ENCODE assay signal across 8 mouse cellular contexts in genomic region chr2:130296134-130296745, GRCm38 (mm10). TPM values are rescaled to one million over a fixed set of nuclear protein-coding genes. Genes with fewer than 3 reads are reported as not detected.
A peak's percentile ranks its signal among the peaks of the same experiment; 100 is the strongest.
DNase-seq lines count a peak whose midpoint lies in the region; ATAC-seq and TF ChIP-seq lines count a peak whose summit lies in the region.

No protein-coding gene starts in this region.

- no peak for DNase-seq in cerebellum, adult 2 months
- DNase-seq in cerebellum, adult 18-20 months: no peak
- no peak for DNase-seq in testis, postnatal 10 days (ENCODE audit: low spot score)
- DNase-seq in T-cell, adult 2 months (ENCODE audit: low spot score): no peak
- no peak for DNase-seq in urinary bladder, postnatal 25 days (ENCODE audit: low spot score)
- no peak for DNase-seq in right cerebral cortex, adult 18-20 months

- H3K27ac ChIP-seq in cerebellum, adult 2 months (ENCODE audit: insufficient read depth, low read length): no peak overlapping the region
- no peak overlapping the region for H3K27ac ChIP-seq in testis, adult 2 months (ENCODE audit: control insufficient read depth, insufficient read depth, low read depth, low read length)
- no peak overlapping the region for H3K27ac ChIP-seq in liver, embryonic 15.5 days (replicated peaks)

- TF ChIP-seq CTCF in cerebellum, adult 2 months (IDR thresholded peaks at IDR 0.05; ENCODE audit: borderline replicate concordance, insufficient read depth, low read depth, low read length): no peak
- TF ChIP-seq CTCF in testis, adult 2 months (IDR thresholded peaks at IDR 0.05; ENCODE audit: control insufficient read depth, insufficient read depth, insufficient replicate concordance, low read depth, low read length): no peak

- no peaks in the 10 kb centered on the region for H3K36me3 ChIP-seq in testis, adult 2 months (ENCODE audit: control insufficient read depth, insufficient read depth, low read length)
- H3K36me3 ChIP-seq in liver, embryonic 15.5 days (replicated peaks): no peaks in the 10 kb centered on the region

- H3K4me1 ChIP-seq in cerebellum, adult 2 months (ENCODE audit: control insufficient read depth, insufficient read depth, low read length): no peaks in the 10 kb centered on the region
- peaks cover 10% of the 10 kb centered on the region for H3K4me1 ChIP-seq in testis, adult 2 months (ENCODE audit: control insufficient read depth, insufficient read depth, low read length)
- H3K4me1 ChIP-seq in liver, embryonic 15.5 days (replicated peaks): peaks cover 14% of the 10 kb centered on the region

- peak overlapping the region; percentile 46 for H3K4me3 ChIP-seq in cerebellum, adult 2 months (replicated peaks; ENCODE audit: insufficient read depth, low read depth, low read length)
- peak overlapping the region; percentile 24 for H3K4me3 ChIP-seq in testis, adult 2 months (ENCODE audit: control insufficient read depth, low read depth, low read length)
- H3K4me3 ChIP-seq in liver, embryonic 15.5 days (replicated peaks): peak overlapping the region; percentile 53

- H3K9ac ChIP-seq in liver, embryonic 15.5 days: no peak overlapping the region

- WGBS in cerebellum, adult 2 months: 9% methylated on average over 20 of the region's 20 CpGs
- 7% methylated on average over 20 of the region's 20 CpGs for WGBS in liver, embryonic 15.5 days (ENCODE audit: insufficient replicate concordance)

- peak overlapping the region; percentile 69 for H3K4me2 ChIP-seq in liver, embryonic 15.5 days

- no peak for TF ChIP-seq POLR2A in cerebellum, adult 2 months (IDR thresholded peaks at IDR 0.05; ENCODE audit: borderline replicate concordance, insufficient read depth, low read length)
- no peak for TF ChIP-seq POLR2A in testis, adult 2 months (IDR thresholded peaks at IDR 0.05; ENCODE audit: control insufficient read depth, low read depth, low read length)

- H3K27me3 ChIP-seq in cerebellum, adult 2 months (ENCODE audit: control insufficient read depth, insufficient read depth, low read length): peaks cover 2% of the 10 kb centered on the region; the same call in 1 of the 2 replicates
- no peaks in the 10 kb centered on the region for H3K27me3 ChIP-seq in testis, adult 2 months (ENCODE audit: control insufficient read depth, insufficient read depth, low read length)
- H3K27me3 ChIP-seq in liver, embryonic 15.5 days: peaks cover 96% of the 10 kb centered on the region

- ATAC-seq in liver, embryonic 15.5 days (ENCODE audit: insufficient read depth): no peak

- H3K9me3 ChIP-seq in liver, embryonic 15.5 days (replicated peaks): no peaks in the 10 kb centered on the region

RNA-seq across cellular contexts. Expression of gene Ebf4, which starts 1.3 kb away (rescaled TPM):
- polyA plus RNA-seq in cerebellum, adult 2 months (2012; rRNA removed): 10.2 and 10.6 TPM in 2 replicates
- 1.9 and 2.4 TPM in 2 replicates for polyA plus RNA-seq in testis, adult 2 months (2012; rRNA removed)
- polyA plus RNA-seq in liver, embryonic 15.5 days (2015; fragmentation: Nextera tagmentation; extraction: Ambion mirVana): 0.12 and 0.16 TPM in 2 replicates

RNA-seq across cellular contexts. Expression of gene Idh3b, which starts 11.9 kb away (rescaled TPM):
- 514 and 530 TPM in 2 replicates for polyA plus RNA-seq in cerebellum, adult 2 months (2012; rRNA removed)
- 148 and 153 TPM in 2 replicates for polyA plus RNA-seq in testis, adult 2 months (2012; rRNA removed)
- 101 and 113 TPM in 2 replicates for polyA plus RNA-seq in liver, embryonic 15.5 days (2015; fragmentation: Nextera tagmentation; extraction: Ambion mirVana)

RNA-seq across cellular contexts. Expression of gene Nop56, which starts 22.0 kb away (rescaled TPM):
- polyA plus RNA-seq in cerebellum, adult 2 months (2012; rRNA removed): 145 and 152 TPM in 2 replicates
- polyA plus RNA-seq in testis, adult 2 months (2012; rRNA removed): 20.4 and 24.6 TPM in 2 replicates
- polyA plus RNA-seq in liver, embryonic 15.5 days (2015; fragmentation: Nextera tagmentation; extraction: Ambion mirVana): 140 and 149 TPM in 2 replicates
